Mouse (Mus musculus): ENCODE data around the gene Gcm2.

The Gcm2 gene

GRCm38 (mm10) chr13:41079859-41080258 is 31.0 kb downstream of the Gcm2 start:
- DNase-seq (ENCODE audit: low spot score in 2 of 2) = no peak

GRCm38 (mm10) chr13:41079421-41079780 is 31.4 kb downstream of the Gcm2 start, which contains the start of gene Mak:
TSS of gene Mak (minus strand) at chr13:41079706.
- DNase-seq (ENCODE audit: low spot score in 2 of 2) = peak; percentile 58 to 62

GRCm38 (mm10) chr13:41078690-41079420 is 32.0 kb downstream of the Gcm2 start:
- no peak for DNase-seq (ENCODE audit: low spot score in 2 of 2)

- no peak for DNase-seq (ENCODE audit: low spot score in 2 of 2)
These were observed 32.9 kb downstream of the Gcm2 start for GRCm38 (mm10) chr13:41077921-41078320.

GRCm38 (mm10) chr13:41073819-41074218 is 37.0 kb downstream of the Gcm2 start:
- DNase-seq (ENCODE audit: low spot score in 2 of 2) = no peak

- no peak for DNase-seq (ENCODE audit: low spot score in 2 of 2)
These were observed 39.2 kb downstream of the Gcm2 start for GRCm38 (mm10) chr13:41071617-41072016.

GRCm38 (mm10) chr13:41067618-41068017 is 43.2 kb downstream of the Gcm2 start:
- no peak for DNase-seq (ENCODE audit: low spot score in 2 of 2)

GRCm38 (mm10) chr13:41051965-41052364 is 58.9 kb downstream of the Gcm2 start:
- DNase-seq (ENCODE audit: low spot score in 2 of 2) = no peak

All from right cerebral cortex, postnatal 36 days (tissue).